Mouse (Mus musculus) spleen, postnatal 36 days (tissue): ENCODE results near the gene Ofcc1.

Experiments
- DNase-seq, 2 experiments: peaks; one replicate each; pipeline ENCODE4 v3.0.0; 2022; ENCODE audit warnings: low spot score in 2 of 2, mixed read lengths in 1 of 2

Gene Ofcc1

DNA sequence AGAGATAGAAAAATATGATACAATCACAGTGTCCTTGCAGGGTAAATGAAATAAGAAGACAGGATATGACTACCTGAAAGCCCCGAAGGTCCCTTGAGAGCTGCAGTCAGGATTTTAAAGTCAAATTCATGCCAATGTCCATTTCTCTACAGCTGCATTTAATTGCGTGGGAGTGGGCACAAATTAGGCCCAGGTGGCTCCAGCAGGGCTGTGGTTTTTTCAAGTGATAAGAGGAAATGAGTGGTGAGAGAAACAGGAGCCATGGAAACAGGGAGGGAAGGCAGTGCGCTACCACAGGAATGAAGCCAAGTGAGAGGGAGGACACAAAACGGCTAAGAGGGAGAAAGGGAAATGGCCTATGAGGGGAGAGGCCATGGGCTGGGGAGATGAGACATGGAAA is 363.3 kb downstream of the Ofcc1 start:
- DNase-seq, result no peak

DNA sequence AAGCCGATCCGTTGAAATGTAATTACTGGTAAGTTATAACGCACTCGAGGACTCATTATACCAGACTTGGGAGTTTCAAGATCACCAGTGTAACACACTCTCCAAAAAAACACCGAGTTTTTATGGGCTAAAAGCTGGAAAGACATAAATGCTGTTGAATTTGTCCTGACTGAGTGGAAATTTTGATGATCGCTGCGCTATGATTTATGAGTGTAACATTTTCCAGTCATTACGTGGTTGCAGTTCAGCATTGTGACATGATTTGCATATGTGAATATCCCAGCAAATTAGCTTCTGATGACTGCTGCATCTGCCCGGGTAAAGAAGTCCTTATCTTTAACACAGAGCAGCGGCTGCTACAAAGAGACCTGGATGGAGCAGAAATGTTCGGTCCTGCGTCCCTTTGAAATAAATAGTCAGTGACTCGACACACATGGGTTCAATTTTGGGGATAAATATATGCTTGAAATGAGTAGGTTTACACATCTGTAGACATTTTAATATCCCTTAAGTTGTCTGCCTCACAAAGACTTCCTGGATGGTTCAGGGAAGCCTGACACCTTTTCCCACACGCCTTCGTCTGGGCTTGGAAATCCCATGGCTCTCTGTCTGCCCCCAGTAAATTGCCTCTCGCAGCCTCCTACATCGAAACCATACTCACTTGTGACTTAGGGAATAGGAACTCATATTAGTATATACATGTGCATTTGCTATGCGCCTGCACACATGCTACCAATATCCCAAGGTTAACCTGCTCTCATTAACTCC is 381.8 kb downstream of the Ofcc1 start:
- DNase-seq, result no peak

DNA sequence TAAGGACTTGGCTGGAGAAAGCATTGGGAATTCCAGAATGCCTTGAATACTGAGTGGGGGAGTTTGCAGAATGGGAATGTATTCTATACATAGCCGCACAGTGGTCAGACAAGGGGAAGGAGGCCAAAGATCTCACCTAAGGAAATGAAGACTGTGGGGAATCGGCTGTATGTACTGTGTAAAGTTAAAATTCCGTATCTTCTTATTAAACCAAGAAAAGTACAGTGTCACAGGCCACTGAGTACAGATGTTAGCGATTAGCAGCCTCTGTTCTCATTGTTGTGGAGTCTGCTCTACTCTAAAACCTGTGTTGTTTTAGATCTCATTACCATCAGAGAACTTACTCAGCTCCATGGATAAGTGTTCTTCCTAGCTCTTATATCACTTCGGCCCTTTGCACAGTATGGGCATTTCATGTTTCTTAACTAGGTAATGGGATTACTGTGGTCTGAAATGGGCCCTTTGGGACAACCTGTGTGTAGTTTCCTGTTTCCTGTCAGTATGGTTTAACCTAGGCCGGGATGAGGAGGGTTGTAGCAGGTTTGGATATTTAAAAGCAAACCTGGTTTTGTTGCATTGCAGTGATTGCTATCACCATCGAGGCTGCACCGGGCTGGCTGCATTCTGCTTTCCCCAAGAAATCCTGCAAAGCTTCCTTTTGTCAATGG is 392.8 kb downstream of the Ofcc1 start:
- no peak for DNase-seq

DNA sequence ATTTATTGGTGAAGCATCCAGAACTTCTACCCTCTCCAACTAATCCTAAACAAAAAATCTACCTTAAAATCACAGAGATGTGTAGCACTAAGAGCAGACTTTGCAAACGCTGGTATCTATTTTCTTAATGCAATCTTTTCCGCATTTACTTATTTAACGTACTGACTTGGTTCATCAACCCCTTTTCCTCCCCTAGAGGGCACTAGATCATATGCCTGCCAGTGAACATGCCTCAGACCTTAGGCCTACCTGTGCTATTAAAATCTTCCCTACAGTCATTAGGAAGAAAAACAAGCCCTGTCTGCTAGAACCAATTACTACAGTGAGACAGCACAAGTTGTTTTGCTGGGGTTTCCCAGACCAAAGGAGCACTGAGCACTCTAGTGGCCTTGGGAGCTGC is 404.0 kb downstream of the Ofcc1 start:
- no peak for DNase-seq

DNA sequence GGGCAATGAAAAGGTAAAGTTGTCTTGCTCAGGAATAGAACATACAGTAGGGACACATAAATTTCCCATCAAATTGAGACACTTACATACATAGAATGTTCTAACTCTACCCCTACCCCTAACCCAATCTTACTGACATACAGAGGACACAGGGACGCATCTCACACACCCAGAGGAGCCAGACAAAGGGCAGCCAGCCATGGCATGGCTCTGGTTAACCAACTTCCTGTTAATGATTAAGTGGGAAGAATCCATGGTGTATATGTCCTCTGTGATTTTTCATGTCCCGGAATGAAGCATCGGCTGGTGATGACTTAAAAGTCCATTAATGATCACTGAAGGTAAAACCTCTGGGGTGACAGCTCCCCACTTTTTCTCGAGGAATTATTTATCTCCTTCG is 405.2 kb downstream of the Ofcc1 start:
- DNase-seq, result no peak
